Mouse (Mus musculus): ENCODE measurements around the gene Cisd3. TPM values are rescaled to one million over a fixed set of nuclear protein-coding genes. Genes with fewer than 3 reads are reported as not detected.
"Not testable (repeated sequence)": the region's sequence is repeated elsewhere in the genome, so short reads cannot be mapped to it uniquely, and the experiment has no call there.

Gene Cisd3
- polyA plus RNA-seq, 1 experiment from 2014 or later = 16.1 TPM

DNA sequence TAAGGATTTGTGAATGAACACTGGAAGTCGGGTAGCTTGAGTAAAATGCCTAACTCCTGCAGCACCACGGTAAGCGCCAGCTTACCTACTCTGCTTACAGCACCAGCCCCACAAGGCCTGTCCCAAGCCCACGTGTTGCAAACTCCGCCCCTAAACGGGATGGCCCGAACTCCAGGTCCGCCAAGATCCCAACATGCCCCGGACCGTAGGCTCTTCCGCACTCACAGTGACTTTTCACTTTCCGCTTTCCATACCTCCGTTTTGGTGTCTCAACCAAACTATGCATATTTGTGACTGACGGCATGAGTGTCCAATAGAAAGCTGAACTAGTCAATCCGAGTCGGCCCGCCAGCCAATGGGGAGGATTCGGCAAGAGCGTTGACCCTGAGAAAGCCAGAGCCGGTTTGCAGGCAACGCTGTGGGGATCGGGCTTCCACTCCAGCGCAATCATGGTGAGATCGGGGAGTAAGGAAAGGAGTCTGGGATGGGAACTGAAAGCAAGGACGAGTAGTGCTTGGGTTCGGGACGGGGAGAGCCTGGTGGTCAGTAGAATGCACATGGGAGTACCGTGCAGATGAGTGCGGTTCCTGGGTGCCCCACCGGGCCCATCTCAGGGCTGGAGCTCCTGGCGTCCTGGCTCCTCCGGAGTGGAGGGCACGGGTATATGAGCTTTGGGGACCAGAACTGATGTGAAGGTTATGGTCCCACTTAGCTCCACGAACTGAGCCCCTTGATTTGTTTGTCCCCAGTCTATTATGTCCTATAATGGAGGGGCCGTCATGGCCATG, 17.6 kb downstream of the Cisd3 start, which contains the start of gene Psmb3:
TSS of gene Psmb3 (plus strand) at position 361 of the 788 bp plus-strand sequence.
- under 1% methylated on average over 35 of the region's 35 CpGs for WGBS
- Histone ChIP-seq H3K9ac (replicated peaks) (peak within 1 kb of the TSS; percentile 88), H3K36me3 (peaks cover 28% of the 10 kb centered on the region), H3K27ac (peak within 1 kb of the TSS; percentile 85), H3K9me3 (no peaks in the 10 kb centered on the region), H3K4me1 (replicated peaks) (peaks cover 31% of the 10 kb centered on the region), H3K4me2 (replicated peaks) (peak within 1 kb of the TSS; percentile 94), H3K4me3 (replicated peaks) (peak within 1 kb of the TSS; percentile 77), H3K27me3 (no peaks in the 10 kb centered on the region)
- ATAC-seq = peak; percentile 90

GRCm38 (mm10) chr11:97710067-97710466, 24.4 kb downstream of the Cisd3 start:
- H3K36me3 ChIP-seq = peaks cover 79% of the 10 kb centered on the region

GRCm38 (mm10) chr11:97711200-97711900, 25.7 kb downstream of the Cisd3 start:
- Histone ChIP-seq H3K9me3 (no peaks in the 10 kb centered on the region), H3K4me2 (replicated peaks) (no peak overlapping the region), H3K9ac (replicated peaks) (no peak overlapping the region), H3K4me3 (replicated peaks) (no peak overlapping the region), H3K4me1 (replicated peaks) (no peaks in the 10 kb centered on the region), H3K27me3 (no peaks in the 10 kb centered on the region), H3K27ac (no peak overlapping the region), H3K36me3 (peaks cover 77% of the 10 kb centered on the region)
- 91% methylated on average over 13 of the region's 13 CpGs for WGBS
- no peak for ATAC-seq

More at GRCm38 (mm10) chr11:97710067-97710466, 24.4 kb downstream of the Cisd3 start:
- H3K27me3 ChIP-seq; H3K4me2 ChIP-seq (replicated peaks); H3K27ac ChIP-seq; H3K9me3 ChIP-seq; ATAC-seq; H3K4me1 ChIP-seq (replicated peaks); H3K4me3 ChIP-seq (replicated peaks); H3K9ac ChIP-seq (replicated peaks): not testable (repeated sequence)
- WGBS = 78% methylated on average over 2 of the region's 2 CpGs

DNA sequence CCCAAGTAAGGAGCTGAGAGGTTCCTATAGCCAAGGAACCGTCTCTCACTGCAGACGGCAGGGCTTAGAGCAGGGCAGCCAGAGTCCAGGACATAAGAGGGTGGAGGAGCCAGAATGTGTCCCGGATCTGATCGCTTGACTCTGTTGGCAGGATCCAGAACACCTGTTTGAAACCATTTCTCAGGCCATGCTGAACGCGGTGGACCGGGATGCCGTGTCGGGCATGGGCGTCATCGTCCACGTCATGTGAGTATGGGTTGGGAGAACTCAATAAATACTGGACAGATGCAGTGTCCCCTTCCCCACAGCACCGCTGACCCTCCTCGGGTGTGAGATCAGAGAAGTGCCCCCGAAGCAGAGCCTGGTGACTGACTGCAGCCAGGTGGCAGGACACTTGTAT, 26.7 kb downstream of the Cisd3 start:
- no peaks in the 10 kb centered on the region for H3K9me3 ChIP-seq
- peaks cover 74% of the 10 kb centered on the region for H3K36me3 ChIP-seq
- WGBS = 89% methylated on average over 15 of the region's 15 CpGs
- ATAC-seq = no peak
- no peak overlapping the region for H3K4me3 ChIP-seq (replicated peaks)
- H3K9ac ChIP-seq (replicated peaks) = no peak overlapping the region
- H3K27me3 ChIP-seq = no peaks in the 10 kb centered on the region
- H3K4me2 ChIP-seq (replicated peaks) = no peak overlapping the region
- no peak overlapping the region for H3K27ac ChIP-seq
- no peaks in the 10 kb centered on the region for H3K4me1 ChIP-seq (replicated peaks)

DNA sequence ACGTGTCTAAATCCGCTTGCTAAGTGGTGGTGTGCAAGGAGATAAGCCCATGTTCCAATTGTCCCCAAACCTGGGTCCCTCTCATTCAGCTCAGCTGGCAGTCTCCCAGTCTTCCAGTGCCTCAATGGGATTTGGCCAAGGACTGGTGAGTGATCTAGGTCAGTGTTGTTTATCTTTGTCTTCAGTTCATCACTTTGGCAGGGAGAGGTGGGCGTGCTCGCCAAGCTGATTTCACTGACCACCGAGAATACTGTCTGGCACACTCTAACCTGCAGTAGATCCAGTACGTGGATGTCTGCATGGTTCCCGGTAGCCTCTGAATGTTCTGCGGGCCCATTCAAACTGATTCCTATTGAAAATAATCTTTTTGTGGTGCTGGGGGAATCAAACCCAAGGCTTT, 28.3 kb downstream of the Cisd3 start:
- Histone ChIP-seq H3K4me2 (replicated peaks) (no peak overlapping the region), H3K36me3 (peaks cover 76% of the 10 kb centered on the region), H3K9ac (replicated peaks) (no peak overlapping the region), H3K4me1 (replicated peaks) (no peaks in the 10 kb centered on the region), H3K9me3 (no peaks in the 10 kb centered on the region), H3K27me3 (no peaks in the 10 kb centered on the region), H3K4me3 (replicated peaks) (no peak overlapping the region), H3K27ac (no peak overlapping the region)
- no peak for ATAC-seq
- 88% methylated on average over 8 of the region's 8 CpGs for WGBS

GRCm38 (mm10) chr11:97714356-97714755, 28.7 kb downstream of the Cisd3 start:
- Histone ChIP-seq H3K4me1 (replicated peaks) (no peaks in the 10 kb centered on the region), H3K9me3 (no peaks in the 10 kb centered on the region), H3K36me3 (peaks cover 77% of the 10 kb centered on the region), H3K4me3 (replicated peaks) (no peak overlapping the region), H3K4me2 (replicated peaks) (no peak overlapping the region), H3K27me3 (no peaks in the 10 kb centered on the region), H3K9ac (replicated peaks) (no peak overlapping the region), H3K27ac (no peak overlapping the region)
- ATAC-seq = no peak
- 94% methylated on average over 3 of the region's 3 CpGs for WGBS

- peaks cover 83% of the 10 kb centered on the region for H3K36me3 ChIP-seq
- WGBS = 93% methylated on average over 14 of the region's 14 CpGs
- no peaks in the 10 kb centered on the region for H3K9me3 ChIP-seq
These were observed 29.4 kb downstream of the Cisd3 start for GRCm38 (mm10) chr11:97714784-97715760.

GRCm38 (mm10) chr11:97716021-97716420, 30.4 kb downstream of the Cisd3 start:
- Histone ChIP-seq H3K27ac (no peak overlapping the region), H3K4me1 (replicated peaks) (no peaks in the 10 kb centered on the region), H3K4me3 (replicated peaks) (no peak overlapping the region), H3K9me3 (no peaks in the 10 kb centered on the region), H3K36me3 (peaks cover 92% of the 10 kb centered on the region), H3K9ac (replicated peaks) (no peak overlapping the region), H3K27me3 (no peaks in the 10 kb centered on the region), H3K4me2 (replicated peaks) (no peak overlapping the region)
- 89% methylated on average over 8 of the region's 8 CpGs for WGBS
- ATAC-seq = no peak

More at GRCm38 (mm10) chr11:97714784-97715760, 29.4 kb downstream of the Cisd3 start:
- no peak overlapping the region for H3K4me2 ChIP-seq (replicated peaks)
- no peaks in the 10 kb centered on the region for H3K4me1 ChIP-seq (replicated peaks)
- H3K27me3 ChIP-seq = no peaks in the 10 kb centered on the region
- H3K27ac ChIP-seq = no peak overlapping the region
- no peak overlapping the region for H3K9ac ChIP-seq (replicated peaks)
- H3K4me3 ChIP-seq (replicated peaks) = no peak overlapping the region
- no peak for ATAC-seq

GRCm38 (mm10) chr11:97717369-97718280, 32.0 kb downstream of the Cisd3 start:
- Histone ChIP-seq H3K27ac (no peak overlapping the region), H3K27me3 (no peaks in the 10 kb centered on the region), H3K4me2 (replicated peaks) (no peak overlapping the region), H3K36me3 (peaks cover 92% of the 10 kb centered on the region), H3K4me1 (replicated peaks) (no peaks in the 10 kb centered on the region), H3K4me3 (replicated peaks) (no peak overlapping the region), H3K9ac (replicated peaks) (no peak overlapping the region), H3K9me3 (0 out of 2 replicates have a peak, but pooled peaks cover 4% of the 10 kb centered on the region)
- ATAC-seq = no peak
- WGBS = 91% methylated on average over 26 of the region's 26 CpGs

DNA sequence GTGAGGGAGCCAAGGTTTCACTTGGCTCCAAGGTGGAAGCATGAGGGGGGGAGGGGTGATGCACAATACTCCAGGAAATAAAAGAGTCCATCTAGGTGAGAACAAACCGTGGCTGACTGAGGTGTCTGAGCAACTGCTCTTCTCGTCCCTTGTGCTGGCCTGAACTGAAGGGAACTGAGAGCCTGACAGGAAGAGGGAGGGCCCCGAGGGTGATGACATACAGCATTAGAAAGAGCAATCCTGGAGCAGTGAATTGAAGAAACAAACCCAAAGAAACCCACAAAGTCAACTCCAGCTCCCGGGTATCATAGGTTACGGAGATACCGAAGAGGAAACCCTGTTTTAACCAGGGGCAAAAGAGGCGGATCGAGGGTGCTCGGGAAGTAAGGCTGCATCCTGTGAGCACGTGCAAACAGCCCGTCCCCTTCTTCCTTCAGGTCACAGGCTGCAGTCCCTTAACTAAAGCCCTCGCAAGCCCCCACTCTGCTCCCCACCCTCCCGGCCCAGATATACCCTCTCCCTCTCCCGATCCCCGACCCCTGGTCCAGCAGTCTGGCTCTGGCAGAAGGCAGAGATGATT, 32.7 kb downstream of the Cisd3 start:
- ATAC-seq = no peak
- WGBS = 88% methylated on average over 15 of the region's 15 CpGs
- 0 out of 2 replicates have a peak, but pooled peaks cover 4% of the 10 kb centered on the region for H3K9me3 ChIP-seq

More for the DNA sequence above, 32.7 kb downstream of the Cisd3 start:
- no peak overlapping the region for H3K9ac ChIP-seq (replicated peaks)
- peaks cover 92% of the 10 kb centered on the region for H3K36me3 ChIP-seq
- no peak overlapping the region for H3K27ac ChIP-seq
- H3K4me2 ChIP-seq (replicated peaks) = no peak overlapping the region
- no peak overlapping the region for H3K4me3 ChIP-seq (replicated peaks)
- no peaks in the 10 kb centered on the region for H3K27me3 ChIP-seq
- H3K4me1 ChIP-seq (replicated peaks) = no peaks in the 10 kb centered on the region

Data from midbrain, embryonic 13.5 days (tissue).